Mouse (Mus musculus) MN1 (cell line): Measurements from ENCODE around the gene Lrp2.

Experiments used
- DNase-seq: peaks from one replicate; pipeline ENCODE4 v3.0.0-alpha.2; 2016; ENCODE audit warnings: low spot score

Gene Lrp2

GRCm38 (mm10) chr2:69400866-69401604 is 184.8 kb downstream of the Lrp2 start:
- DNase-seq: no peak

- no peak for DNase-seq
Observed at GRCm38 (mm10) chr2:69396760-69397435, 189.0 kb downstream of the Lrp2 start.

- no peak for DNase-seq
Observed at GRCm38 (mm10) chr2:69395597-69396248, 190.1 kb downstream of the Lrp2 start.

GRCm38 (mm10) chr2:69393947-69394346 is 191.9 kb downstream of the Lrp2 start:
- DNase-seq: no peak

- DNase-seq: no peak
Observed at GRCm38 (mm10) chr2:69386118-69386871, 199.6 kb downstream of the Lrp2 start.

GRCm38 (mm10) chr2:69382838-69383237 is 203.0 kb downstream of the Lrp2 start:
- no peak for DNase-seq

- no peak for DNase-seq
Observed at GRCm38 (mm10) chr2:69381740-69382139, 204.1 kb downstream of the Lrp2 start.

GRCm38 (mm10) chr2:69380281-69380680 is 205.6 kb downstream of the Lrp2 start, which contains the start of gene Dhrs9:
Dhrs9 (plus strand) TSS chr2:69380445.
- DNase-seq: no peak

- no peak for DNase-seq
Observed at GRCm38 (mm10) chr2:69379801-69380200, 206.1 kb downstream of the Lrp2 start.

GRCm38 (mm10) chr2:69376780-69377179 is 209.1 kb downstream of the Lrp2 start:
- no peak for DNase-seq
